Mouse (Mus musculus): ENCODE data around the gene Ccl2. TPM values are rescaled to one million over a fixed set of nuclear protein-coding genes. Genes with fewer than 3 reads are reported as not detected.

Ccl2 gene
- total RNA-seq, 2 experiments from 2014 or later, result not detected

DNA sequence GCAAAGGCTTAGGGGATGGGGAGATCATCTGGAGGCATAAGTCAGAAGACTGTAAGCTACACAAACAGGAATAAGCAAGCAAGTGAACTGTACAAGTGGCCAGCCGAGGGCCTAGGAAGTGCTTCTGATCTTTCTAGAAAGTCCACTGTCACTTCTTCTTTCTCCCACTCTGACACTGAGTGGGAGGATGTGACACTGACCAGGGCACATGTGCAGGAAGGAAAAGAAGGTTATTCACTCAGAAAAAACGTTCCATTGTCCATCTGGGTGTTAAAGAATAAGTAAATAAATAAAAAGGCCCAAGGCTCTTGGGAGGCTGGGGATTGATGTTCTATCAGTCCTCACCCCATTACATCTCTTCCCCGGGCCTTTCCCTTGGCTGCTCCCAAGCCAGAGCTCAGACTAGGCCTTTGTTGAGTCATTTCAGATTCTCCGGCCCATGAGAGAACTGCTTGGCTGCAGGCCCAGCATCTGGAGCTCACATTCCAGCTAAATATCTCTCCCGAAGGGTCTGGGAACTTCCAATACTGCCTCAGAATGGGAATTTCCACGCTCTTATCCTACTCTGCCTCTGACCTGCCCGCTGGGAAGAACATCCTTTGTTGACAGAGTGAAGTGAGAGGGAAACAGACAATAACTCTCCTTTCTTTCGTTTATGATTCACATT, 2.6 kb upstream of the Ccl2 start:
- intact Hi-C loops (cut with DNase I), result no loop called here
- peak; percentile 80 to 82 for DNase-seq

DNA sequence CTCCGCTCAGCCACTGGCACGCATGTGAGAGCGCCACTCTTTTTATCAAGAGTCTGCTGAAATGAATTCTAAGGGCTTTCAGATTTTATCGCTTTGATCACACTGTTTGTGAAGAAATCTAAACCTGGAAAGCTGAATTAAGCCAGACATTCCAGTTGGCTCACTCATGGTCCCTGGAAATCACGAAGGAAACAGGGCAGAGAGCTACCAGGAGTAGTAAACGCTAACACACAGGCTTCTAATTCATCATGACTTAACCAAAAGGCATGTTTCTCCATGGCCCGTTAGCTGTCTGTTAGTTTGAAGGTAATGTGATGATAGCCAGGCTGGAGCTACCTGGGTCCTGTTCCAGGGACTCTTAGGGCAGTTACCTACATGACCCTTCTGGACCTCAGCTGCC, 925 bp upstream of the Ccl2 start:
- intact Hi-C loops (cut with DNase I), result no loop called here
- no peak for DNase-seq

GRCm38 (mm10) chr11:82035857-82036256, 486 bp downstream of the Ccl2 start:
- no peak for DNase-seq
- intact Hi-C loops (cut with DNase I), result no loop called here

GRCm38 (mm10) chr11:82038535-82038934, 3.2 kb downstream of the Ccl2 start, which contains the start of gene Gm17268:
Gene Gm17268, minus strand, starts transcription at chr11:82038562.
- intact Hi-C loops (cut with DNase I), result no loop called here

GRCm38 (mm10) chr11:82039132-82039660, 3.8 kb downstream of the Ccl2 start:
- intact Hi-C loops (cut with DNase I), result no loop called here
- no peak for DNase-seq

More at GRCm38 (mm10) chr11:82038535-82038934, 3.2 kb downstream of the Ccl2 start, which contains the start of gene Gm17268:
- no peak for DNase-seq

GRCm38 (mm10) chr11:82041671-82042080, 6.3 kb downstream of the Ccl2 start:
- no peak for DNase-seq

DNA sequence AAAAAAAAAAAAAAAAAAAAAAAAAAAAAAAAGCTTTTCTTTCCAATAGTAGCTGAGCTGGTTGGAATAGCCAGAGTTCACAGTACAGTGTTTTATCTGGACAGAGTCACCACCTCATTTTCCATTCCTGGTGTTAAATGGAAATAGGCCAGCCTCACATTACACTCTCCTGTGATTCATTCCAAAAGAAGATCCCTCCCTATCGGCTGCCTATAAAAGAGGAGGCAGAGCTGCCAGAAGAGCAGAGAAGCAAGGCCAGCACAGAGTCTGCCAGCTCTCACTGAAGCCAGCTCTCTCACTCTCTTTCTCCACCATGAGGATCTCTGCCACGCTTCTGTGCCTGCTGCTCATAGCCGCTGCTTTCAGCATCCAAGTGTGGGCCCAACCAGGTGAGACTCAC, 10.1 kb downstream of the Ccl2 start, which contains the start of gene Ccl7:
TSS of gene Ccl7 (plus strand) at position 242 of the 400 bp plus-strand sequence.
- intact Hi-C loops (cut with DNase I), result no loop called here
- peak; percentile 41 to 42 for DNase-seq

More at GRCm38 (mm10) chr11:82041671-82042080, 6.3 kb downstream of the Ccl2 start:
- intact Hi-C loops (cut with DNase I), result no loop called here

- DNase-seq, result peak; percentile 35 to 58
- intact Hi-C loops (cut with DNase I), result loop anchor here (2.0 kb wide), 2 partner anchors 51 to 129 kb away; no protein-coding TSS in a partner anchor
Observed at GRCm38 (mm10) chr11:82047746-82048415, 12.5 kb downstream of the Ccl2 start.

DNA sequence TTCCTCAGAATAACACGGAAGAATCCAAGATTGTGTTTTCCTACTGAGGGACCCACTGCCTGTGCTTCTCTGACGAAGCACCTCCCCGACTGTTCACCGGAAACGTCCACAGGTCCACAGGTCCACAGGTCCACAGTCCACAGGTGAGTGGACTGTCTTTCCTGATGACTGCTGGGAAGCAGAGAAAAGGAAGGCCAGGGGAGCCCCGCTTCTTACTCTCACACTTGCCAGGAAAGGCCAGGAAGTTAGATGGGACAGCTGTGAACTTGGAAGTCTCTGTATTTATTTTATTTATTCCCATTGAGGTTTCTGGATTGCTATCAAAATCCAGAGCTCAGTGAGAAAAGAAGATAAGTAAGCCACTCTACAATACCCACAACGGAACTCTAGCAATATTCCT, 18.5 kb downstream of the Ccl2 start:
- DNase-seq, result no peak
- intact Hi-C loops (cut with DNase I), result no loop called here

DNA sequence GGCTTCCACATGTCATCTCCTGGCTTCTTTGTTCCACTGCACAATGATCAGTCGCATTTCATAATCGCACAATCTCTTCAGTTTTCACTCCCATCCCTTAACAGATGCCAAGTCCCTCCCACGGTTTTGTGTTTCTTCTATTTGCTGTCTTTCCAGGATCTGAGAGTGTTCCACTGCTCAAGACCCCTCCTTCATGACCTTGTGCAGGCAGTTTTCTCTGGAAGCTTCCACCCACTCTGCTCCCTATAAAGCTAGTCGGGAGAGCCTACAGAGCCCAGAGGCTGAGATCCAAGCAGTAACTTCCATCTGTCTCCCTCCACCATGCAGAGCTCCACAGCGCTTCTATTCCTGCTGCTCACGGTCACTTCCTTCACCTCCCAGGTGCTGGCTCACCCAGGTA, 22.3 kb downstream of the Ccl2 start, which contains the start of gene Ccl11:
TSS of gene Ccl11 (plus strand) at position 178 of the 400 bp plus-strand sequence.
- DNase-seq, result peak in 1 of 2 experiments; percentile 34
- intact Hi-C loops (cut with DNase I), result no loop called here

- intact Hi-C loops (cut with DNase I), result no loop called here
Observed at GRCm38 (mm10) chr11:82062226-82062625, 26.9 kb downstream of the Ccl2 start.

GRCm38 (mm10) chr11:82063454-82063853, 28.1 kb downstream of the Ccl2 start:
- intact Hi-C loops (cut with DNase I), result no loop called here
- no peak for DNase-seq

More at GRCm38 (mm10) chr11:82062226-82062625, 26.9 kb downstream of the Ccl2 start:
- DNase-seq, result no peak

DNA sequence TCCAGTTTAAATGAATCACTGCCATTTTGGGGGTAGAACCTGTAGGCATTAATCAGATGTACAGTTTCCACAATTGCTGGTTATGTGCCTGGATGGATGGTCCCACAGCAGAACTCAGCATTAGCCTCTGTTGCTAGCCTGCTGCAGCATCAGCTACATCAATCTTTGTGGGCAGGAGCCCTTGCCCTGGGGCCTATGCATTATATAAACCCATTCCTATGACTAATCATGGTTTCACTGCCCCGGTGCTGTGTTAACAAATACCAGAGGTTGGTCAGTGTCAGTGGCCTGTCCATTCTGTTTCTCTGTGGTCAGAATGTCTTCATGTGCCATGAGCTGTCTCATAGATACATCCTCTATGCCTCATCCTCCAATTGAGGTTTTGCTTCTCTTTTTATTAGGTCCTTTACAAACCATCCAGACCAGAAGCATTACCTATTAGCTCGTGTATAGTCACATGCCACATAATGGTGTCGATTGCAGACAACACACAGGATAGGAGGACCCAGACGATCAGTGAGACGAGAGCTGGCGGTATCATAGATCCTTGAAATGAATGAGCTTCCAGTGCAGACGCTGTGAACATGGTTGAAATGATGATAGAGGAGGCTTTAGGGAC, 31.7 kb downstream of the Ccl2 start:
- no peak for DNase-seq
- intact Hi-C loops (cut with DNase I), result no loop called here

- intact Hi-C loops (cut with DNase I), result no loop called here
- no peak for DNase-seq
Observed at GRCm38 (mm10) chr11:82071076-82071475, 35.7 kb downstream of the Ccl2 start.

- DNase-seq, result no peak
- intact Hi-C loops (cut with DNase I), result no loop called here
Observed at GRCm38 (mm10) chr11:82072374-82072773, 37.0 kb downstream of the Ccl2 start.

DNA sequence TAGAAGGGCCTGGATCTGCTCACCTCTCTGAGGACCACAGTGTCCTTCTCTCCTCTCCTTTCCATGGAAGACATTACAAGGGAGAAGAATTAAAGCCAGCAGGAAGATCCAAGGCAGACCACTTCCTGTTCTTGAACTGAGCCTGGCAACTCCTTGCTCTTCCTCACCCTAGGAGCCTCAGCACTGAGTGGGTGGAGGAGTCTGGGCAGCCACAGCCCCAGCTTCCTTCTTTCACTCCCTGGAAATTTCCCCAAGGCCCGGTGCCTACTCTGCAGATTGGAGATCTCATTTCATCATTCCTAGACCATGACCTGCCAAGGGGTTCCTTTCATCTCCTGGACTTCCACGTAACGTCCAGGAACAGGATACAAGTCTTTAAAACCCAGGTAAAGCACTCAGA, 37.6 kb downstream of the Ccl2 start:
- intact Hi-C loops (cut with DNase I), result no loop called here
- no peak for DNase-seq

DNA sequence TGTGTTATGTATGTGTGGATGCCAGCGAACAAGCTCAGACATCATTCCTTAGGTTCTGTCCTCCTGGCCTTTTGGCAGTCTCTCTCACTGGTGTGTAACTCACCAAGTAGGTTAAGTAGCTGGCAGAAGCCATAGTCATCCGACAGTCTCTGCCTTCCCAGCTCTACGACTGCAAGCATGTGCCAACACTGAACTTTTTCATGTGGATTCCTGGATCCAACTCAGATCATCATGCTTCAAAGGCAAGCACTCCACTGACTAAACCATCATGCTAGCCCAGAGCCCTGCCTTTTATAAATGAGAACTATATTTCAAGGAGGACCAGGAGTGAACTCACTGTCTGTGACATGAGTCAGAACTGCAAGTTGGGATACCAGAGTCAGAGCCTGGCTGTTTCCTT, 38.3 kb downstream of the Ccl2 start:
- intact Hi-C loops (cut with DNase I), result no loop called here
- DNase-seq, result no peak

DNA sequence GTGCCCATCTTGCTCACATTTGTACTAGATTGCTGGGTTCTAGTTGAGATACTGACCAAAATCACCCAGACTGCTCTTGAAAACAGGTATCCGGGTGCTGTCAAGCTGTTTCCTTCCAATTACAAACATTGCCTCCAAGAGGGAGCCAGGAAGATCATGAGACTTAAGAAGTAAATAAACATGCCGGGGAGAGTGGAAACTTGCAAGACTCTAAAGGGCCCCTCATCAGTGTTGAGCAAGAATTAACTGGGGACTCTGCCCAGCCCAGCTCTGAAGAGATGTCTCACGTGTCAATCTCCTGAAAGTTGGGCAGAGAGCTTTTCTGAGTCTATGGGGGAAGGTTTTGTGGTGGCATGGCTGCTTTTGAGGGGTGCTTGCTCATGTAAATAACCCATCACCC, 41.7 kb downstream of the Ccl2 start:
- intact Hi-C loops (cut with DNase I), result no loop called here

DNA sequence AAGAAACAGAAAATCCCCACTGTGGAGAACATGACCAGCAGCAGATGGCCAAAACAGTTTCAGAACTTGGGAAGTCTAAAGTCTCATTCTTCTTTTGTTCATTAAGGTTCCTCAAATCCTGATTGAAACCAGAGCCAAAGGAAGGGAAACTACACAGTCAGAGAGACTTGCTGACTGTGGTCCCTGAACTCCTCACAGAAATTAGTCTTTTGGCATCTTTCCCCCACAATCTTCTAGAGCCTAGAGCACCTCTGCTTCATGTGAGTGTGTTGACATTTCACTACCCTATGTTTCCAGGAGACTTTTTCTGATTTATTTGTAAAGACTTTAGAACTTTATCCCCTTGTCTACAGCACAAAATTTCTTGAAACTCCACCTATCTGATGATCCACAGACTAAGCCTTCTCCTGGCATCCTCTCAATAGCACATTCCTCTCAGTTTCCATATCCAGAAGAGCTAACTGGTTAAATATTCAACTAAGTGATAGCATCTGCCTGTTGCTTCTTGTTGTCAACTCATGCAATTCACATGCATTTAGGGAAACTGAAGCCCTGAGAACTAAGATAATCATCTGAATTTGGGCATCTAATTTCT, 42.9 kb downstream of the Ccl2 start:
- intact Hi-C loops (cut with DNase I), result no loop called here
- DNase-seq, result no peak

More for the DNA sequence above, 41.7 kb downstream of the Ccl2 start:
- no peak for DNase-seq

DNA sequence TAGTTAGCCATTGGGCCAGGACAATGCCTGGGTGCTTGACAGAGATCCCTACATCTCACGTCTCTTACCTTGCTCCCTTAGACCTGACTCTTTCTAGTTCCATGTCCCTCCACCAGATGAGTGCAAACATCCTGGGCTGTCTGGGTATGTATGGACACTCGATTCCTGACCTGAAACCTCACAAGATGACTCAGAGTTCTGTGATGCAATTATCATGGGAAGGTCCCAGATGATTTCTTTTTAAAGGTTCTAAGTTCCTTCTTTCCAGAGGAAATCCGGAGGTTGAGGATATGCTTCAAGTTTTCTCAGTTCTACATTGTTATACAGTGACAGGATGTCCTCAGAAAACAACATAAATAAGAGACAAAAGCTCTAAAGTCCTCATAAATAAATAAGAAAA, 45.5 kb downstream of the Ccl2 start:
- no peak for DNase-seq
- intact Hi-C loops (cut with DNase I), result no loop called here

DNA sequence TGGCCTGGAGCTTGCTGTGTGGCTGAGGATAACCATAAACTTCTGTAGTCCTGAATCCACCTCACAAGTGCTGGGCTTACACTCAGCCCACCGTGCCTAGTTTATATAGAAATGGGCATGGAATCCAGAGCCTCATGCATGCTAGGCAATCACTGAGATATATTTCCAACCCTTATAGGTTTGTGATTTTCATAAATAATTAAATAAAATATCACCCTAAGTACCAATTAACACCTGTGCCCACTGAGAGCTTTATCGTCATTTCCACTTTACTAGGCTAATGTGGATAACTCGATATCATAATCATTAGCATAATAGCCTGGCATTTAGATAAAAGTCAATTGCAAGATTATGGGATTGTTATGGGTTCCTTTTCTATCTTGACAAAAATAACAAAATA, 49.0 kb downstream of the Ccl2 start:
- intact Hi-C loops (cut with DNase I), result no loop called here
- DNase-seq, result no peak
